Mouse (Mus musculus) megakaryocyte, embryonic 14.5 days (primary cell): Measurements from ENCODE around the gene Akna.

Source experiments
- FLI1 ChIP-seq: IDR thresholded peaks from 2 replicates; pipeline ENCODE4 v1.6.1; 2012; ENCODE audit warnings: low read length, inconsistent platforms, mixed read lengths
- GATA1 ChIP-seq: IDR thresholded peaks from 3 replicates; pipeline ENCODE4 v1.6.1; 2012; ENCODE audit warnings: mixed read lengths, low read length, inconsistent platforms, borderline replicate concordance

DNA sequence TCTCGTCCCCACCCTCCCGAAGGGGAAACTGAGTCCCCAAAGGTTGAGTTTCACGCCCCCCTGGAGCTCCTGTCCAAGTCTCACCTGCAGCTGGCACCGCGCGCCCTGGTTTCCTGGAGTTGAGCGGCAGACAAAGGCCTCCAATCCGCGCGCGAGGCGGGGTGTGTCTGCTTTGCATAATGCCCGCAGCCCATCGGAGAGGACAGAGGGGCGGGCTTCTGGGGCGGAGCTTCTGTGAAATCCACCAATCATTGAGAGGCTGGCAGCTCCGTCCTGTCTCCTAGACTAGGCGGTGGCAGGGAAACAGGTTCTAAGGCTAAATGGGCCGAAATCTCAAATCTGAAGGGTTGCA, 7.4 kb upstream of the Akna start:
- TF ChIP-seq FLI1 (no peak), GATA1 (no peak)
